Mouse (Mus musculus): ENCODE data around the gene Arl6ip4. TPM values are rescaled to one million over a fixed set of nuclear protein-coding genes. Genes with fewer than 3 reads are reported as not detected.

Arl6ip4 gene
- polyA plus RNA-seq, 1 experiment from 2014 or later = 102 TPM

DNA sequence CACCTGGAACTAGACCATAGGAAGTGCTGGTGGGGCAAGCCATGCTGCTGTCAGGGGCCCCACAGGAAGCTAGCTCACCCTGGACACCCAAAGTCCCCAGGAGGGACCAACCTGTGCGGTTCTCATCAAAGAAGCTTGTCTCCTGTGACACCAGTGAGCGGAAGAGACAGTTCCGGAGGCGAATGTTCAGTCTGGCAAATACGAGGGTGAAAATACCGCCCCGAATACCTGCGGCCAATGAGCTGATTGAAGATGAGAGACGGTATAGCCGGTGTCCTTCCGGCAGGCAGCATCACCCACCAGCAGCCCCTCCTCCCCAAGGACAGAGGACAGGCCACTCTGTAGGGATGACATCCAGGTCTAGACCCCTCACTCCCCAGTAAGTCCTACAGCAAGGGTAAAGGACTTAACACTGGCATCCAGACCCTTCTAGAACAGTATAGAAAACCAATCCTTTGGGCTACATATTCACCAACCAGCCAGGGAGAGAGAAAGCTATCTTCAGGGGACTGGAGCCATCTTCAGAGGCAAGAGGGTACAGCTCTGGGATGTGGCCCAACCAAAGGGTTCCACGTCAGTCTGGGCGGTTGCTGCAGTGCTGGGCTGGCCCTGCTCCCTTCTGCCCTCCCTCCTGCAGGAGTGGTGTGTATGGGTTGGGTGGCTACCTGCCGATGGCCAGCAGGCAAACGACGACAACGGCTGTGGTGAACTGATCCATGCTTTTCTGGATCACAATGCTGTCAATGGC, 32.8 kb upstream of the Arl6ip4 start:
- no peaks in the 10 kb centered on the region for H3K36me3 ChIP-seq
- no peaks in the 10 kb centered on the region for H3K27me3 ChIP-seq (replicated peaks)
- ATAC-seq (ENCODE audit: insufficient read depth, low FRiP score, low read depth) = no peak
- H3K9ac ChIP-seq = no peak overlapping the region
- H3K4me3 ChIP-seq (replicated peaks) = no peak overlapping the region
- WGBS = 88% methylated on average over 17 of the region's 17 CpGs
- H3K27ac ChIP-seq = no peak overlapping the region
- H3K4me1 ChIP-seq = peaks cover 7% of the 10 kb centered on the region; the same call in 1 of the 2 replicates
- H3K4me2 ChIP-seq = no peak overlapping the region
- H3K9me3 ChIP-seq = no peaks in the 10 kb centered on the region

DNA sequence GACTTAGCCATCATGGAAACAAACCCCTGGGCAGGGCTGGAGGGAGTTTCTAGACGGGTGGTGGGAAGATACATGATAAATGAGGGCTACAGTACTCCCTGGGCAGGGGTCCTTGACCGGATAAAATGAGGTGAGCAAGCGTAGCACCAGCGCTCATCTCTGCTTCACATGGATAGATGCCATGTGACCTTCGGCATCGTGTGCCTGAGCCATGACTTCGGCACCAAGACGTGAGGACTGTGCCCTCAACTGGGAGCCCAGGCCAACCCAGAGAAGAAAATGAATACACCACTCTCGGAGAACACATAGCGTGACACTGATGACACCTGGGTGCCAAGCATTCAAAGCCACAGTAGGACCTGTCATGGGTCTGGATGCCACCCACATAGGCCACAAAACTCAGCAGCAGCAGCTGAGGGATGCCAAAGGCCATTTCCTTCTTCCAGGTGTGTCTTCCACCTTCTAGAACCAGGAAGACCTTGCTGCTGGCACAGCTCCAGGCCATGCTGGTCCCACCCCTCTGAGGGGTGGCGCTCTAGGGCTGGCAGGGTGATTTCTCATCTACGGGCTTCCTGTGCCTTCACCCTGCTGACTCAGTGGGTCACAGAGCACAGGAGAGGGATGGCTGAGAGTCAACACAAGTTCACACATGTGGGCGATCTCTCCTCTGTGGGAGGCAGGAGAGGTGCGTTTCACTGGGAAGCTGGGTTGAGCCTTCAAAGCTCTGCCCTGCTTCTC, 31.9 kb upstream of the Arl6ip4 start:
- 77% methylated on average over 14 of the region's 14 CpGs for WGBS
- Histone ChIP-seq H3K4me2 (no peak overlapping the region), H3K27ac (peak overlapping the region; percentile 53; the same call in 1 of the 2 replicates), H3K27me3 (replicated peaks) (no peaks in the 10 kb centered on the region), H3K4me1 (0 out of 2 replicates have a peak, but pooled peaks cover 7% of the 10 kb centered on the region), H3K4me3 (replicated peaks) (no peak overlapping the region), H3K36me3 (no peaks in the 10 kb centered on the region), H3K9me3 (no peaks in the 10 kb centered on the region), H3K9ac (no peak overlapping the region)
- 0 out of 2 replicates have a peak, but pooled peaks have one; percentile 1 for ATAC-seq (ENCODE audit: insufficient read depth, low FRiP score, low read depth)

DNA sequence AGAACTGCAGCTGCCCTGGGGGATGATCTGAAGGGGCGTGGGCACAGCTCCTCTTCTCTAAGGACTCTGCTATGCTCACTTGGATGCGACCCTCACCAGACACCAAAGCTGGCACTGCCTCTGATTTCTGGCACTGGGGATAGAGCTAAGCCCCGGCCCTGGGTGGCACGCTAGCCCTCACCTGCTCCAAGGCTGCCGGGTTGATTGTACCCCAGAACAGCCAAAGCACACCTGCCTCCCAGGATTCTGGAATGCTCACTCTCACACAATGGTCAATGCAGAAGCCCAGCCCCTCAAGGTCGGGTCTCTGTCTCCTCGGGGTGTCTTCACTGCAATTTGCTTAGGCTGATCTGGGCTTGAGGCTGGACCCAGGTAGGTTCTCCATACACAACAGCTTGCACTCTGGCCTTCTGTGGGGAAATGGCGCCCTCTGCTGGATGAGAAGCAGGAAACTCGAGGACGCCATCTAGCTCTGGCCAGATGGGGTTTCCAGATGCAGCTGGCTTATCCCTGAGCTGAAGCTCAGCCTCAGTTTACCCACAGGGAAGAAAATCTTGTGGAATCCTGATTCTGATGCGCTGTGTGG, 31.2 kb upstream of the Arl6ip4 start:
- Histone ChIP-seq H3K27me3 (replicated peaks) (no peaks in the 10 kb centered on the region), H3K27ac (peak overlapping the region; percentile 53), H3K4me1 (0 out of 2 replicates have a peak, but pooled peaks cover 7% of the 10 kb centered on the region), H3K4me3 (replicated peaks) (no peak overlapping the region), H3K9me3 (no peaks in the 10 kb centered on the region), H3K9ac (no peak overlapping the region), H3K36me3 (no peaks in the 10 kb centered on the region), H3K4me2 (no peak overlapping the region)
- ATAC-seq (ENCODE audit: insufficient read depth, low FRiP score, low read depth) = peak; percentile 14; the same call in 1 of the 2 replicates
- 41% methylated on average over 11 of the region's 11 CpGs for WGBS

DNA sequence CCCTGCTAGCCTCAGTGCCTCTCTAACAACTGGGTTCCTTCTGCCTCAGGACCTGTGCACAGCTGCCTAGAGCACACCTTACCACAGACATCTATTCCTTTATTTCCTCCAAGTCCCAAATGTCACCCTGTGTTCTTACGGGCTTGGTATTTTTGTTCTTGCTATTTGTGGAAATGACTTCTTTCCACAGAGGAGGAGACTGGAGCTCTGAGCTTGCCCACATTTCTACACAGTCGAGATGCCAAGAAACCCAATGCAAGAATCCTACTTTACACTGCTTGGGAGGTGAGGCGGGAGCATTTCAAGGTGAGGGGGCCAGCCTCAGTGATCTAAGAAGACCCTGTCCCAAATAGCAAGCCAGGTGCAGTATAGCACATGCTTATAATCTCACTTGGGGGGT, 30.4 kb upstream of the Arl6ip4 start:
- Histone ChIP-seq H3K27ac (no peak overlapping the region), H3K36me3 (no peaks in the 10 kb centered on the region), H3K4me2 (no peak overlapping the region), H3K4me3 (replicated peaks) (no peak overlapping the region), H3K27me3 (replicated peaks) (no peaks in the 10 kb centered on the region), H3K9ac (no peak overlapping the region), H3K4me1 (0 out of 2 replicates have a peak, but pooled peaks cover 5% of the 10 kb centered on the region), H3K9me3 (no peaks in the 10 kb centered on the region)
- 76% methylated on average over 3 of the region's 3 CpGs for WGBS
- ATAC-seq (ENCODE audit: insufficient read depth, low FRiP score, low read depth) = no peak

DNA sequence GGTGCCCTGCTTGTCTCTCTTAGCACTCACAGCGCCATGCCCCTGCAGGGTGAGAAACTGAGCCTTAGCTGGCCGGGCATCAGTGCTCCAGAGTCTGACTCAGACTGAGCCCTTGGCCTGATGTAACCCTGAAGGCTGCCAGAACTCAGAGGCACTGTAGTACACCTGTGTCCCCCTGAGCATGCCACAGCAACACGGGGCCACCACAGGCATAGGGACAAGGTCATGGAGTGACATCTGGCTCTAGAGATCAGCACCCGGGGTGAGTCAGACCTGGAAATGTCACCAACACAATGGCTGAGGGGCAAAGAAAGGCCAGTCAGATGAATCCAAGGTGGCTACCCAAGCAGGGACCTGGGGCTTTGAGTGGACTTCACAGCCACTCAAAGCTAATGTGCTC, 29.0 kb upstream of the Arl6ip4 start:
- Histone ChIP-seq H3K36me3 (no peaks in the 10 kb centered on the region), H3K9ac (no peak overlapping the region), H3K4me1 (no peaks in the 10 kb centered on the region), H3K27ac (no peak overlapping the region), H3K9me3 (no peaks in the 10 kb centered on the region), H3K4me3 (replicated peaks) (no peak overlapping the region), H3K4me2 (no peak overlapping the region), H3K27me3 (replicated peaks) (no peaks in the 10 kb centered on the region)
- WGBS = 86% methylated on average over 4 of the region's 4 CpGs
- ATAC-seq (ENCODE audit: insufficient read depth, low FRiP score, low read depth) = no peak

DNA sequence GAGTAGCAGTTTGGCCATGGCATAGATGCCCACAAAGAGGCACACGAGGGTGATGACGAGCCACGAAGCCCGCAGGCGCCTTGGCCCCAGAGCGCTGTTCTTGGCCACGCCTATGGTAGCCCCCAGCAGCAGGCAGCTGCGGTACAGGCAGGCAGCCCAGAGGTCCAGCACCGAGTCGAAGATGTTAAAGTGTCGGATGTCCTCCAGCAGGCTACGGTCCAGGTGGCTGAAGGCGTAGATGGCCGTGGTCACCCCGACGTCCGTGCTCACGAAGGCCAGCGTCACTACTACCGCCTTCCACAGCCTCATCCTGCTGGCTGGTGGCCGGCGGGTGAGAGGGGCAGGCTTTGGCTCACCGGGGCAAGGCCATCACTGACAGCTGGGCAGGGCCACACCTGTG, 26.0 kb upstream of the Arl6ip4 start:
- Histone ChIP-seq H3K27ac (no peak overlapping the region), H3K4me2 (no peak overlapping the region), H3K27me3 (replicated peaks) (no peaks in the 10 kb centered on the region), H3K9me3 (no peaks in the 10 kb centered on the region), H3K4me3 (replicated peaks) (no peak overlapping the region), H3K36me3 (no peaks in the 10 kb centered on the region), H3K9ac (no peak overlapping the region), H3K4me1 (peaks cover 9% of the 10 kb centered on the region)
- no peak for ATAC-seq (ENCODE audit: insufficient read depth, low FRiP score, low read depth)
- 86% methylated on average over 23 of the region's 23 CpGs for WGBS

DNA sequence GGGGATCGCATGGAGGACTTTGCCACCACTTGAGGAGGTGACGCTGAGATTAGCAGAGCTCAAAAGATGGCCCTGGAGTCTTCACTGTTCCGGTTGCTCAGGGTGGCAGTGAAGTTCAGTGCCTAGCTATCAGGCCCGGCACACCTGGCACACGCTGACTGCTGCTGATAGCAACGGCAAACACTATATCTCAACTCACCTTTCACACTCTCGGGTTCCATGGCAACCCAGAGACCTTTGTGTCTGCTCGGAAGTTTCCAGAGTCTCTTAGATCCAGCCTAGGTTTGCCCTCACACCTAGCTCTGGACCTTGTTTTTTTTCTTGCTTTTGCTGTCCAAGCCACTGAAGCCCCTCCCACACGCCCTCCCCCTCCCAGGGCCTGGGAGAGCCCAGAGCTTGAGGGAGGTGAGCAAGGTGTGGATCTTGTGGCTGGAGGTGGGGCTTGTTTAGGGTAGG, 23.9 kb upstream of the Arl6ip4 start:
- ATAC-seq (ENCODE audit: insufficient read depth, low FRiP score, low read depth) = peak; percentile 73
- H3K27me3 ChIP-seq (replicated peaks) = no peaks in the 10 kb centered on the region
- no peak overlapping the region for H3K9ac ChIP-seq
- no peaks in the 10 kb centered on the region for H3K9me3 ChIP-seq
- peak overlapping the region; percentile 55; the same call in 1 of the 2 replicates for H3K27ac ChIP-seq
- peaks cover 21% of the 10 kb centered on the region for H3K4me1 ChIP-seq
- H3K4me2 ChIP-seq = no peak overlapping the region
- no peaks in the 10 kb centered on the region for H3K36me3 ChIP-seq
- no peak overlapping the region for H3K4me3 ChIP-seq (replicated peaks)
- 42% methylated on average over 9 of the region's 9 CpGs for WGBS

DNA sequence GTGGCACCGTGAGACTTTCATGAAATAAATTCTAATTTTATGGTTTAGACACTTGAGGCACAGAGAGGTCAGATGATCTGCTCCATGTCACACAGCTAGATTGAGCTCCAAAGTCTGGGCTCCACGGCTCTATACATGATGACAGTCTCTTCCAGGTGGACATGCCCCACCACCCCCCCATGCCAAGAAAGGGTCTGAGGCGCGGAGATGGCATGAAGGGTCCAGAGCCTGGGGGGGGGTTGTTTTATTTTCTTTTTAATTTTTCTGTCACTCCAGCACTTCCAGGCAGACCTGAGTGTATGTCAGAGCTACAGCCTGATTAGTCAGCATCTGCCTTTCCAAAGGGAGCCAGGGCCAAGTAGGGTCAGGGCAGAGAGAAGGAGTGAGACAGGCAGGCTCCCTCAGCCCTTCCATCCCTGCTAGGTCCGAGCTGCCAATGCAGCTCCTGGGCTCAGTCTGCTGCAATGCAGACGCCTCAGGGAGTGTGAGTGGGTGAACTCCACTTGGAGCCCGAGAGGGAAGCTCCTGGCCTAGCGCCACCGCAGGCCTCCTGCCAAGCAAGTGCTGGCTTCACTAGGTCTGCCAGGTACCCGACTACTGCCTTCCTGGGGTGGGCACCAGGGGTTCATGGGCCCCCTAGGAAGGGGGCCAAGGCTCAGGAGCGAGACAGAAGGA, 22.6 kb upstream of the Arl6ip4 start:
- Histone ChIP-seq H3K9me3 (no peaks in the 10 kb centered on the region), H3K4me1 (peaks cover 21% of the 10 kb centered on the region), H3K9ac (no peak overlapping the region), H3K36me3 (no peaks in the 10 kb centered on the region), H3K27ac (no peak overlapping the region), H3K4me3 (replicated peaks) (no peak overlapping the region), H3K4me2 (no peak overlapping the region), H3K27me3 (replicated peaks) (no peaks in the 10 kb centered on the region)
- WGBS = 74% methylated on average over 11 of the region's 11 CpGs
- no peak for ATAC-seq (ENCODE audit: insufficient read depth, low FRiP score, low read depth)

DNA sequence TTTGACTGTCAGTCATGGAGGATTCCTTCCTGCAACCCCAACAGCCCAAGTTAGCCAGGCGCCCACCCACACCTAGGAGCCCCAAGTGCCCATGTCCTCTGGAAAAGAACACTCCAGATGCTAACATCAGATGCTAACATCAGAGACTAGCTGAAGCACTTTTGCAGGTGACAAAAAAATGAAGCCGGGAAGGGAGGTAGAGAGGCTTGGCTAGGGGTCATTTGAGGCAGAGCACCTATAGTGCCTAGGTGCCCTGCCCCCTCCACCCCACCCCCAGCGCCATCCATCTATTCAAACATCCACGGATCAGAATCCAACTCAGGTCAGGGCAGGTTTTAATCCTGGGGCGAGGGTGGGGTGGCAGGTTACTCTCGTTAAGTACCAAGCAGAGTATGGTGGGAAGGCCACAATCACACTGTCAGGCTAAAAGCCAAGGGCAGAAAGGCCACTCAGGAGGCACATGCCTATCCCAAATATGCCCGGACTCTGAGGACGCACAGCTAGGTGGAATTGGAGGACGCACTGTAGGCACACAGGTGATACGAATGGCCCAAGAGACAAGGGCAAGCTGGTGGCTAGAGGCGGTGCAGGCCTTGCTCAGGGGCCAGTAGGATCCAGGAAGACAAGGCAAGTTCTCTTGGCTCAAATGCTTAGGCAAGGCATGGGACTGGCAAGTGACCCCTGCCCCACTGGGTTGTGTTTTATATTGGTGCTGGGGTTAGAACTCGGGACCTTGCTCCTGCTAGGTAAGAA, 21.9 kb upstream of the Arl6ip4 start:
- H3K27ac ChIP-seq = no peak overlapping the region
- H3K36me3 ChIP-seq = no peaks in the 10 kb centered on the region
- H3K4me3 ChIP-seq (replicated peaks) = no peak overlapping the region
- peaks cover 21% of the 10 kb centered on the region for H3K4me1 ChIP-seq
- H3K4me2 ChIP-seq = peak overlapping the region; percentile 8; the same call in 1 of the 2 replicates
- H3K9ac ChIP-seq = no peak overlapping the region
- ATAC-seq (ENCODE audit: insufficient read depth, low FRiP score, low read depth) = no peak
- no peaks in the 10 kb centered on the region for H3K9me3 ChIP-seq
- no peaks in the 10 kb centered on the region for H3K27me3 ChIP-seq (replicated peaks)
- 85% methylated on average over 12 of the region's 12 CpGs for WGBS

DNA sequence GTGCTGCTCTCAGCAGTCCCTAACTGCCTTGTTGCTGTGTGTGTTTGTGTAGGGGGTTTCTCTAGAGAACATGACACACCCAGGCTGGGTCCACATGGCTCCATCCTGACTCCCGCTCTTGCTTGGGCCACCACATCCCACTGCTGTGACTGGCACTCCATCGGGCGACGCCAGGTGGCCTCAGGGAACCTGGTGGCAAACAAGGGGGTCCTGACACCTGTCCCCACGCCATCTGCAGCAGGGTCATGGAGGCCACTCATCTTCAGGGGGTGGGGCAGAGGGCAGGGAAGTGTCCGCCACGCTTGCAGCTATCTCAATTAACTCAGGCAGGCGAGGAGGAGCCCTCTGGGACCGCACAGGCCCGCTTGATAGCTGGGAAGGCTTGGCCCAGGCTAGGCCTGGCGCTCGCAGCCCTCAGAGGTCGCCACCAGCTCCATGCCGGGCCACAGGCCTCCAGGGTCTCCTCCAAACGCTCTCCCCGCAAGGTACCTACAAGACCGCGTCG, 20.8 kb upstream of the Arl6ip4 start:
- ATAC-seq (ENCODE audit: insufficient read depth, low FRiP score, low read depth) = peak; percentile 45
- Histone ChIP-seq H3K27me3 (replicated peaks) (no peaks in the 10 kb centered on the region), H3K4me1 (peaks cover 21% of the 10 kb centered on the region), H3K36me3 (no peaks in the 10 kb centered on the region), H3K9ac (peak overlapping the region; percentile 44; the same call in 1 of the 2 replicates), H3K4me2 (peak overlapping the region; percentile 97), H3K9me3 (no peaks in the 10 kb centered on the region), H3K4me3 (replicated peaks) (peak overlapping the region; percentile 55), H3K27ac (no peak overlapping the region)
- WGBS = 13% methylated on average over 19 of the region's 19 CpGs
